Mouse (Mus musculus) neural tube, embryonic 13.5 days (tissue): ENCODE measurements around the gene Peg12. TPM values are rescaled to one million over a fixed set of nuclear protein-coding genes. Genes with fewer than 3 reads are reported as not detected.

Experiments used
- ATAC-seq: fragments of 200-750 bp; cut with Nextera tagmentation; 2 replicates; pipeline ENCODE4 v1.8.0; 2017; ENCODE audit warnings: low read depth, mild to moderate bottlenecking, moderate TSS enrichment, moderate library complexity
- H3K27ac ChIP-seq: fragments of 300-500 bp; sonication (generic); replicated peaks from 2 replicates; pipeline ENCODE4 v1.5.1; 2015; ENCODE audit warnings: moderate library complexity, mild to moderate bottlenecking, inconsistent platforms
- H3K27me3 ChIP-seq: fragments of 300-500 bp; sonication (generic); 2 replicates; pipeline ENCODE4 v1.6.1; 2015; ENCODE audit warnings: mild to moderate bottlenecking, inconsistent platforms
- H3K36me3 ChIP-seq: fragments of 300-500 bp; sonication (generic); 2 replicates; pipeline ENCODE4 v1.6.1; 2015; ENCODE audit warnings: mild to moderate bottlenecking, inconsistent platforms
- H3K4me1 ChIP-seq: fragments of 300-500 bp; sonication (generic); replicated peaks from 2 replicates; pipeline ENCODE4 v1.6.1; 2015; ENCODE audit warnings: inconsistent platforms
- H3K4me2 ChIP-seq: fragments of 300-500 bp; sonication (generic); 2 replicates; pipeline ENCODE4 v1.6.1; 2015; ENCODE audit warnings: inconsistent platforms, mild to moderate bottlenecking, moderate library complexity
- H3K4me3 ChIP-seq: fragments of 300-500 bp; sonication (generic); 2 replicates; pipeline ENCODE4 v1.5.1; 2015; ENCODE audit warnings: mild to moderate bottlenecking, inconsistent platforms
- H3K9ac ChIP-seq: fragments of 300-500 bp; sonication (generic); 2 replicates; pipeline ENCODE4 v1.6.1; 2015; ENCODE audit warnings: moderate library complexity, mild to moderate bottlenecking, inconsistent platforms
- H3K9me3 ChIP-seq: fragments of 300-500 bp; sonication (generic); 2 replicates; pipeline ENCODE4 v1.6.1; 2016; ENCODE audit warnings: inconsistent platforms
- WGBS: fragments of 180-500 bp; shearing (Covaris S2); methylation state at CpG from one replicate; pipeline ENCODE4 v1.1.7; 2015; 5-methylcytosine and 5-hydroxymethylcytosine counted together
- polyA plus RNA-seq: library from polyadenylated mRNA; unstranded; fragments of >200 nt; fragmentation: Nextera tagmentation; extraction: Ambion mirVana; gene quantifications from 2 replicates; pipeline ENCODE4 v1.2.1, GENCODE M21; 2015

The Peg12 gene
- polyA plus RNA-seq, 1 experiment from 2014 or later, result 14.6 TPM

DNA sequence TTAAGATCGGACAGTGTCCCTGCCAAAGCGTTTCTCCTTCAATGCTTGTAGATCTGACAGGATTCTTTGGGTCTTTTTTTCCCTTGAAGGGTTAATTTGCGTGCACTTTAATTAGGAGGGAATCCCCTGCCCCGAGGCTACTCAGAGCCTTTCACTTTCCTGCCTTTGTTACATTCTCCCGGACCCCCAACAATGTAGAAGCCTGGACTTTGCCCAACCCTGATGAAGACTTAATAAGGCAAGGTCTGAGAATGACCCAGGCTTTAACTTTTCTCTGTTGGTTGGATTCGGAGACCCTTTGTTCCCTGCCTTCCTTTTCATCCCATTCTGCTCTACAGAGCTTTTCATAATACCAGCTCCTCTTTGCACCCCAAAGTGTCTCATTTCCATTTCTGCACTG lies 43.7 kb downstream of the Peg12 start:
- H3K27ac ChIP-seq, result peak overlapping the region; percentile 86
- H3K9me3 ChIP-seq, result 0 out of 2 replicates have a peak, but pooled peaks cover 8% of the 10 kb centered on the region
- 0 out of 2 replicates have a peak, but pooled peaks have one; percentile 20 for ATAC-seq
- H3K4me3 ChIP-seq, result peak overlapping the region; percentile 76
- H3K27me3 ChIP-seq, result no peaks in the 10 kb centered on the region
- WGBS, result 50% methylated on average over 6 of the region's 6 CpGs
- H3K4me2 ChIP-seq, result peak overlapping the region; percentile 47
- H3K9ac ChIP-seq, result peak overlapping the region; percentile 67
- H3K36me3 ChIP-seq, result no peaks in the 10 kb centered on the region
- peaks cover 14% of the 10 kb centered on the region; the same call in 1 of the 2 replicates for H3K4me1 ChIP-seq

DNA sequence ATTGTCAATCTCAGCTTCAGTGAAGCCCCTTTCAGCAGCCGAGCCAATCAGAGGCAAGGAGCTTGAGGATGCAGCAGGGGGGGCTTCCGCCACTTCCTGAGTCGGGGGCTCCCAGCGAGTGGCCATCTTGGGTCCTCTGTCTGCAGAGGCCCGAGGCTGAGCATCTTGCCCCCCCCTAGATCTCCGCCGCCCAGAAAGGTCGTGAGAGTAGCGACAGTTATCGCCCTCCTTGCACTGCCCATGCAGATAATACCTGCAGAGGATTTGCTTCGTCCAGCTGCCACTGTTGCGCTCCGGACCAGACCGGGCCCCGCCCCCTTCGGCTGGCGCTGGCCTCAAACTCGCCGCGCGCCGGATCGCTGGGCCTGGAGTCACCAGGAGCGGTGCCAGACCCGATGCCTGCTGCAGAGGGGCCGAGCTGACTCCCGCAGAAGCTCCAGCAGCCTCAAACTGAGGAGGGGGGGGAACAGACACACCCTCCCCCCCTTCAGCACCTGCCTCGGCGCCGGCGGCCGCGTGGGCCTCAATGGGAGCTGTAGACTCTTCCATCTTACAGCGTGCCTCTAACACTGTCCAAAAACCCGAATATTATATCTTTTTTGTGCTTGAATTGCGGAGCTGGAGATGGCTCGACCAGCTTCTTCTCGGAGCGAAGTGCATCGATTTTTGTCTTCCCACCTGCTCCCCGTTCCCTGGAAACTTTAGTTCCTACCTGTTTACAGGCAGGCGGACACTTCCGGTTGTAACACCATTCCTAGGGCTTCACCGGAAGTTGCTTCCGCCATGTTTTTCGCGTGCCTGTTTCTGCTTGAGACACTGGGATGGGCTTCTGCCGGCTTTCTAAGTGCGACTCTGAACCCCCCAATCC lies 44.6 kb downstream of the Peg12 start, which contains the start of gene Mkrn3:
Gene Mkrn3, minus strand, starts transcription at position 647 of the 868 bp plus-strand sequence.
- ATAC-seq, result peak; percentile 95
- Histone ChIP-seq H3K36me3 (no peaks in the 10 kb centered on the region), H3K27me3 (no peaks in the 10 kb centered on the region), H3K9me3 (0 out of 2 replicates have a peak, but pooled peaks cover 8% of the 10 kb centered on the region), H3K4me3 (peak within 1 kb of the TSS; percentile 76), H3K27ac (peak within 1 kb of the TSS; percentile 92), H3K9ac (peak within 1 kb of the TSS; percentile 89), H3K4me2 (peak within 1 kb of the TSS; percentile 78), H3K4me1 (peaks cover 14% of the 10 kb centered on the region; the same call in 1 of the 2 replicates)
- WGBS, result 27% methylated on average over 49 of the region's 49 CpGs

DNA sequence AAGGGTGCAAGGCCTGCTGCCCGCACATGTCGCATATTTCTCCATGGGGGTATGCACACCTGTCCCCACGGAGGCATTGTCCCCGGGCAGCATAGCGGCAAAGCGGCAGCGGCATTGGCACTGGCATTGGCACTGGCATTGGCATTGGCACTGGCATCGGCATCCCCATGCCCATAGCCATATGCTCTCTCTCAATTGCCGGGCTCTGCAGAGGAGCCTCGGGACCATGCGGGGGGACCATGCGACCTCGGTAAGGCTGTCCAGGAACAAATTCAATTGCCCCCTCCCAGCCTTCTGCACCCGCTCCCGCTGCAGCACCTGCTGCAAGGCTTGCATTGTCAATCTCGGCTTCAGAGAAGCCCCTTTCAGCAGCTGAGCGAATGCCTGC lies 45.2 kb downstream of the Peg12 start:
- Histone ChIP-seq H3K9me3 (0 out of 2 replicates have a peak, but pooled peaks cover 8% of the 10 kb centered on the region), H3K9ac (peak overlapping the region; percentile 89), H3K27ac (peak overlapping the region; percentile 92), H3K4me1 (peaks cover 14% of the 10 kb centered on the region; the same call in 1 of the 2 replicates), H3K4me2 (peak overlapping the region; percentile 78), H3K36me3 (no peaks in the 10 kb centered on the region), H3K4me3 (peak overlapping the region; percentile 76), H3K27me3 (no peaks in the 10 kb centered on the region)
- ATAC-seq, result peak; percentile 66
- 46% methylated on average over 17 of the region's 17 CpGs for WGBS

- Histone ChIP-seq H3K36me3 (no peaks in the 10 kb centered on the region), H3K4me2 (peak overlapping the region; percentile 78), H3K9me3 (0 out of 2 replicates have a peak, but pooled peaks cover 8% of the 10 kb centered on the region), H3K4me1 (peaks cover 14% of the 10 kb centered on the region; the same call in 1 of the 2 replicates), H3K9ac (peak overlapping the region; percentile 89), H3K27me3 (no peaks in the 10 kb centered on the region), H3K27ac (peak overlapping the region; percentile 92), H3K4me3 (peak overlapping the region; percentile 76)
- WGBS, result 60% methylated on average over 9 of the region's 9 CpGs
- ATAC-seq, result no peak
Observed at GRCm38 (mm10) chr7:62418346-62418745, 46.0 kb downstream of the Peg12 start.

DNA sequence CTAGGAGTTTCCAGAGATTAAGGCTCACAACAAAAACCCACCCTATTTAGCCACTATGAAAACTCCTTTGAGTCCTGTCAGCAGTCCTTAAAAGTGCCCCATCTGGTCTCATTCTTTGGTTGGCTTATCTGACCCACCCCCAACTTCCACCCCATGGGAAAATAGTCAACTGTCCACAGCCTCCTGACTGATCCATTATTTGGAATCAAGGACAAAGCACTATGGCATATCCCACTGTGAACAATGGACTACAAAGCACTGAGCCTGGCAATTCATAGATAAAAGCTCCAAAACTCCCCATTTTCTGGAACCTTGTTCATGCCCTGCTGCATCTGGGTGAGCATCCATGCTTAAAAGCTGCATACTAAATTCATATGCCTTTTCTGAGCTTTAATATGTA lies 48.1 kb downstream of the Peg12 start:
- H3K4me1 ChIP-seq, result peaks cover 14% of the 10 kb centered on the region; the same call in 1 of the 2 replicates
- 0 out of 2 replicates have a peak, but pooled peaks cover 11% of the 10 kb centered on the region for H3K9me3 ChIP-seq
- H3K27ac ChIP-seq, result peak overlapping the region; percentile 46
- peak overlapping the region; percentile 26 for H3K4me2 ChIP-seq
- H3K9ac ChIP-seq, result no peak overlapping the region; the same call in 1 of the 2 replicates
- H3K4me3 ChIP-seq, result no peak overlapping the region
- no peak for ATAC-seq
- no peaks in the 10 kb centered on the region for H3K36me3 ChIP-seq
- H3K27me3 ChIP-seq, result no peaks in the 10 kb centered on the region

DNA sequence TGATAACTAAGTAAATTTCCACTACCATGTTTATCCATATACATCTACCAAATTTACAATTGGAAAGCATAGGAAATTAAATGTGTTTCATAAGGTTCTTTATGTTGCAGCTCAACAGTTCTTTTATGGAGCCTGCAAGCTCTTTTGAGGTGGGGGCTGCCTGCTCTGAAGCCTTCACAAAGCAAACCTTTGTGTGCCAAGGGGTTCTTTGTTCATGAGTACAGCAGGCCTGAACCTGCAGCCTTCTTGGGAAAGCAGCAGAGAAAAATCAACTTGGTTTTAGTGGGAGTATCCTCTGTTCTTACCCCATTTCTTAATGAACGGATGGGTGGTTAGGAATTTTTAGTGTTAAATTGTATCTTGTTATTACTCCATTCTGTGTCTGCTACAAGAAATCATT lies 49.1 kb downstream of the Peg12 start:
- Histone ChIP-seq H3K9ac (no peak overlapping the region), H3K9me3 (0 out of 2 replicates have a peak, but pooled peaks cover 11% of the 10 kb centered on the region), H3K36me3 (no peaks in the 10 kb centered on the region), H3K27ac (peak overlapping the region; percentile 52; the same call in 1 of the 2 replicates), H3K4me3 (no peak overlapping the region), H3K27me3 (no peaks in the 10 kb centered on the region), H3K4me2 (no peak overlapping the region), H3K4me1 (peaks cover 14% of the 10 kb centered on the region; the same call in 1 of the 2 replicates)
- 37% methylated on average over 1 of the region's 1 CpGs for WGBS
- no peak for ATAC-seq

Other genes with a start within 250 kb of the Peg12 start
- gene Ndn, start 117.9 kb downstream of the Peg12 start, polyA plus RNA-seq, result 320 and 343 TPM in 2 replicates
- 9.7 and 9.9 TPM in 2 replicates for gene Magel2, start 87.5 kb downstream of the Peg12 start, polyA plus RNA-seq
- 14.4 and 16.7 TPM in 2 replicates for gene Mkrn3, start 44.4 kb downstream of the Peg12 start, polyA plus RNA-seq